Mouse (Mus musculus): Measurements from ENCODE around the gene Tmprss9. TPM values are rescaled to one million over a fixed set of nuclear protein-coding genes. Genes with fewer than 3 reads are reported as not detected.

Tmprss9 gene
- polyA plus RNA-seq, 1 experiment from 2014 or later: 0.04 TPM

GRCm38 (mm10) chr10:80904709-80905108 is 33.1 kb downstream of the Tmprss9 start:
- peaks cover 60% of the 10 kb centered on the region for H3K36me3 ChIP-seq
- H3K9ac ChIP-seq: no peak overlapping the region
- H3K27ac ChIP-seq: no peak overlapping the region
- H3K4me3 ChIP-seq: no peak overlapping the region
- WGBS: 85% methylated on average over 11 of the region's 11 CpGs
- no peaks in the 10 kb centered on the region for H3K9me3 ChIP-seq (replicated peaks)
- H3K27me3 ChIP-seq: no peaks in the 10 kb centered on the region
- ATAC-seq (replicated peaks; ENCODE audit: insufficient number of reproducible peaks, insufficient read depth, low FRiP score, low read depth): no peak
- H3K4me2 ChIP-seq: no peak overlapping the region
- H3K4me1 ChIP-seq (replicated peaks): peaks cover 14% of the 10 kb centered on the region

- H3K4me3 ChIP-seq: no peak overlapping the region
- no peak overlapping the region for H3K27ac ChIP-seq
- peaks cover 43% of the 10 kb centered on the region for H3K36me3 ChIP-seq
- H3K4me1 ChIP-seq (replicated peaks): peaks cover 7% of the 10 kb centered on the region; the same call in 1 of the 2 replicates
- H3K4me2 ChIP-seq: no peak overlapping the region
- no peaks in the 10 kb centered on the region for H3K27me3 ChIP-seq
- ATAC-seq (replicated peaks; ENCODE audit: insufficient number of reproducible peaks, insufficient read depth, low FRiP score, low read depth): no peak
- no peak overlapping the region for H3K9ac ChIP-seq
- no peaks in the 10 kb centered on the region for H3K9me3 ChIP-seq (replicated peaks)
- WGBS: 94% methylated on average over 22 of the region's 22 CpGs
Observed at GRCm38 (mm10) chr10:80909375-80910162, 37.9 kb downstream of the Tmprss9 start.

- no peak overlapping the region for H3K27ac ChIP-seq
- 92% methylated on average over 4 of the region's 4 CpGs for WGBS
- H3K4me1 ChIP-seq (replicated peaks): peaks cover 11% of the 10 kb centered on the region
- no peak overlapping the region for H3K4me3 ChIP-seq
- H3K36me3 ChIP-seq: peaks cover 28% of the 10 kb centered on the region
- ATAC-seq (replicated peaks; ENCODE audit: insufficient number of reproducible peaks, insufficient read depth, low FRiP score, low read depth): no peak
- no peak overlapping the region for H3K9ac ChIP-seq
- no peaks in the 10 kb centered on the region for H3K9me3 ChIP-seq (replicated peaks)
- no peak overlapping the region for H3K4me2 ChIP-seq
- H3K27me3 ChIP-seq: no peaks in the 10 kb centered on the region
Observed at GRCm38 (mm10) chr10:80911354-80911753, 39.7 kb downstream of the Tmprss9 start.

GRCm38 (mm10) chr10:80911891-80912290 is 40.2 kb downstream of the Tmprss9 start:
- no peak overlapping the region for H3K9ac ChIP-seq
- no peaks in the 10 kb centered on the region for H3K9me3 ChIP-seq (replicated peaks)
- H3K4me2 ChIP-seq: no peak overlapping the region
- peaks cover 28% of the 10 kb centered on the region for H3K36me3 ChIP-seq
- no peak for ATAC-seq (replicated peaks; ENCODE audit: insufficient number of reproducible peaks, insufficient read depth, low FRiP score, low read depth)
- H3K4me1 ChIP-seq (replicated peaks): peaks cover 14% of the 10 kb centered on the region
- no peak overlapping the region for H3K4me3 ChIP-seq
- H3K27ac ChIP-seq: no peak overlapping the region
- no peaks in the 10 kb centered on the region for H3K27me3 ChIP-seq

GRCm38 (mm10) chr10:80913364-80914011 is 41.8 kb downstream of the Tmprss9 start:
- 85% methylated on average over 7 of the region's 8 CpGs for WGBS
- H3K36me3 ChIP-seq: peaks cover 14% of the 10 kb centered on the region; the same call in 1 of the 2 replicates
- no peak overlapping the region for H3K4me3 ChIP-seq
- ATAC-seq (replicated peaks; ENCODE audit: insufficient number of reproducible peaks, insufficient read depth, low FRiP score, low read depth): no peak
- no peaks in the 10 kb centered on the region for H3K9me3 ChIP-seq (replicated peaks)
- H3K4me2 ChIP-seq: no peak overlapping the region
- H3K27me3 ChIP-seq: no peaks in the 10 kb centered on the region
- H3K27ac ChIP-seq: no peak overlapping the region
- H3K9ac ChIP-seq: no peak overlapping the region
- H3K4me1 ChIP-seq (replicated peaks): peaks cover 24% of the 10 kb centered on the region

GRCm38 (mm10) chr10:80914253-80914656 is 42.6 kb downstream of the Tmprss9 start:
- no peaks in the 10 kb centered on the region for H3K9me3 ChIP-seq (replicated peaks)
- no peak overlapping the region for H3K4me2 ChIP-seq
- H3K36me3 ChIP-seq: peaks cover 9% of the 10 kb centered on the region; the same call in 1 of the 2 replicates
- ATAC-seq (replicated peaks; ENCODE audit: insufficient number of reproducible peaks, insufficient read depth, low FRiP score, low read depth): no peak
- no peak overlapping the region for H3K27ac ChIP-seq
- H3K4me1 ChIP-seq (replicated peaks): peaks cover 26% of the 10 kb centered on the region
- WGBS: 75% methylated on average over 5 of the region's 5 CpGs
- no peak overlapping the region for H3K4me3 ChIP-seq
- H3K9ac ChIP-seq: no peak overlapping the region
- no peaks in the 10 kb centered on the region for H3K27me3 ChIP-seq

- peaks cover 26% of the 10 kb centered on the region for H3K4me1 ChIP-seq (replicated peaks)
- H3K9ac ChIP-seq: no peak overlapping the region
- 73% methylated on average over 2 of the region's 2 CpGs for whole genome bisulfite sequencing
- no peaks in the 10 kb centered on the region; the same call in 1 of the 2 replicates for H3K36me3 ChIP-seq
- no peaks in the 10 kb centered on the region for H3K9me3 ChIP-seq (replicated peaks)
- no peak overlapping the region for H3K4me3 ChIP-seq
- no peak overlapping the region for H3K4me2 ChIP-seq
- no peak overlapping the region for H3K27ac ChIP-seq
- ATAC-seq (replicated peaks; ENCODE audit: insufficient number of reproducible peaks, insufficient read depth, low FRiP score, low read depth): no peak
- H3K27me3 ChIP-seq: no peaks in the 10 kb centered on the region
Observed at GRCm38 (mm10) chr10:80915260-80915659, 43.6 kb downstream of the Tmprss9 start.

DNA sequence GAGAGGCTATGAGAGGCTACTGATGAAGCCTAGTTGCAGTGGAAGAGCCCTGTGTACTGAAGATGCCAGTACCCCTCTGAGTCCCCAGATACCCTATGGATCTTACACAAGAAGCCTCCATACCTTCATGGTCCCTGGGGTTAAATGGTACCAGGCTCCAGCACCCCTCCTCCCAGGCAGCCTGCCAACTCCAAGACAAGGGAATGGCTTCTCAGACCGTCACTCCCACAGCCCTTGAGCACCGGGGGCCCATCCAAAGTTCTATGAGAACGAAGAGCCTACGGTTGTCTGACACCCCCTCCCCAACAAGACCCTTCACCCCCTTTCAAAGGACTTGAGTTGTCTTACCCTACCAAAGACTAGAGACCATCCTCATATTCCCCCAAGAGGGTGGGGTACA is 44.1 kb downstream of the Tmprss9 start:
- Histone ChIP-seq H3K4me3 (no peak overlapping the region), H3K4me2 (no peak overlapping the region), H3K4me1 (replicated peaks) (peaks cover 26% of the 10 kb centered on the region), H3K9me3 (replicated peaks) (no peaks in the 10 kb centered on the region), H3K27ac (no peak overlapping the region), H3K9ac (no peak overlapping the region), H3K27me3 (no peaks in the 10 kb centered on the region), H3K36me3 (no peaks in the 10 kb centered on the region; the same call in 1 of the 2 replicates)
- 82% methylated on average over 4 of the region's 4 CpGs for WGBS
- ATAC-seq (replicated peaks; ENCODE audit: insufficient number of reproducible peaks, insufficient read depth, low FRiP score, low read depth): no peak

GRCm38 (mm10) chr10:80917336-80917778 is 45.7 kb downstream of the Tmprss9 start:
- Histone ChIP-seq H3K9ac (peak overlapping the region; percentile 84), H3K9me3 (replicated peaks) (no peaks in the 10 kb centered on the region), H3K27me3 (no peaks in the 10 kb centered on the region), H3K36me3 (no peaks in the 10 kb centered on the region; the same call in 1 of the 2 replicates), H3K4me1 (replicated peaks) (peaks cover 37% of the 10 kb centered on the region), H3K4me2 (peak overlapping the region; percentile 96), H3K27ac (peak overlapping the region; percentile 62), H3K4me3 (peak overlapping the region; percentile 94)
- WGBS: 3% methylated on average over 15 of the region's 15 CpGs
- ATAC-seq (replicated peaks; ENCODE audit: insufficient number of reproducible peaks, insufficient read depth, low FRiP score, low read depth): peak; percentile 19; the same call in 1 of the 2 replicates

DNA sequence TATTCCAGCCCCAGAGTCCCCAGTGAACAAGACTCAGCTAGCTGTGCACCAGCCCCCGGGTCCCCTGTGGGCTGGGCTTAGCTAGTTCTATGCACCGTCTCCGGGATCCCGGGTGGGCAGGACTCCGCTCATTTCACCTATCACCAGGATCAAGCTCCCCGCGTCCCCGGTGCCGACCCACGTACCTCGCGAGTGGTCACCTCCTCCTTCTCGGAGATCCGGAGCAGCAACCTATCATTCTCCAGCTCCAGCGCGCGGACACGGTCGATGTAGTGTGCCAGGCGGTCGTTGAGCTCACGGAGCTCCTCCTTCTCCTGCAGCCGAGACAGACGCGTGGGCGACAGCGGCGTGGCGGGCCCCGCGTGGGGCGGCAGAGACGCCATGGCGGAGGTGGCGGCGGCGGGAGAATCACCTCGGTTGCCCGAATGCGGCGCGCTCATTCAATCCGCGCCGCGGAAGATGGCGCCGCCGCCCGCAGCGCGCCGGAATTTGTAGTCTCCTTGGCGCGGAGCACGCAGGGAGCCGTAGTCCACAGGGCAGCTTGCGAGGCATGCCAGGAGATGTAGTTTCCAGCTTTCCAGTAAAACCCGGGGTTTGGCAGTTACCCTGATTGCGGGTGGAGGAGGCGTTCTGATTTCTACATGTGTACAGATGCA is 46.3 kb downstream of the Tmprss9 start, which contains the start of gene Lmnb2:
Gene Lmnb2, minus strand, starts transcription at position 467 of the 656 bp plus-strand sequence.
- Histone ChIP-seq H3K27ac (peak within 1 kb of the TSS; percentile 62), H3K36me3 (no peaks in the 10 kb centered on the region), H3K4me1 (replicated peaks) (peaks cover 42% of the 10 kb centered on the region), H3K4me3 (peak within 1 kb of the TSS; percentile 94), H3K27me3 (no peaks in the 10 kb centered on the region), H3K9ac (peak within 1 kb of the TSS; percentile 84), H3K9me3 (replicated peaks) (no peaks in the 10 kb centered on the region), H3K4me2 (peak within 1 kb of the TSS; percentile 96)
- WGBS: under 1% methylated on average over 61 of the region's 61 CpGs
- peak; percentile 39 for ATAC-seq (replicated peaks; ENCODE audit: insufficient number of reproducible peaks, insufficient read depth, low FRiP score, low read depth)

- H3K27ac ChIP-seq: peak overlapping the region; percentile 62
- WGBS: 3% methylated on average over 16 of the region's 16 CpGs
- ATAC-seq (replicated peaks; ENCODE audit: insufficient number of reproducible peaks, insufficient read depth, low FRiP score, low read depth): peak; percentile 29; the same call in 1 of the 2 replicates
- no peaks in the 10 kb centered on the region for H3K36me3 ChIP-seq
- H3K9ac ChIP-seq: peak overlapping the region; percentile 48
- peak overlapping the region; percentile 68 for H3K4me2 ChIP-seq
- no peaks in the 10 kb centered on the region for H3K27me3 ChIP-seq
- H3K9me3 ChIP-seq (replicated peaks): no peaks in the 10 kb centered on the region
- H3K4me1 ChIP-seq (replicated peaks): peaks cover 33% of the 10 kb centered on the region
- H3K4me3 ChIP-seq: peak overlapping the region; percentile 37
Observed at GRCm38 (mm10) chr10:80921923-80922322, 50.3 kb downstream of the Tmprss9 start.
